Mouse (Mus musculus) retina, adult 2 months (tissue): ENCODE results near the gene Ccr1.
A peak's percentile ranks its signal among the peaks of the same experiment; 100 is the strongest.

Source experiments
- DNase-seq: peaks from one replicate; pipeline ENCODE4 v3.0.0-alpha.2; 2012; ENCODE audit warnings: low read depth, low spot score

The Ccr1 gene

GRCm38 (mm10) chr9:123927281-123927960 lies 41.1 kb downstream of the Ccr1 start:
- DNase-seq = no peak

GRCm38 (mm10) chr9:123926041-123926440 lies 42.5 kb downstream of the Ccr1 start:
- DNase-seq = peak; percentile 55

GRCm38 (mm10) chr9:123925101-123925946 lies 43.2 kb downstream of the Ccr1 start:
- no peak for DNase-seq

- peak; percentile 61 for DNase-seq
Measured at GRCm38 (mm10) chr9:123924589-123925066, 43.9 kb downstream of the Ccr1 start.

GRCm38 (mm10) chr9:123924035-123924434 lies 44.5 kb downstream of the Ccr1 start:
- DNase-seq = peak; percentile 43

GRCm38 (mm10) chr9:123923146-123923991 lies 45.1 kb downstream of the Ccr1 start:
- DNase-seq = no peak
